Mouse (Mus musculus): Measurements from ENCODE around the gene Dlg1. TPM values are rescaled to one million over a fixed set of nuclear protein-coding genes. Genes with fewer than 3 reads are reported as not detected.

Dlg1 gene
- polyA plus RNA-seq (2012; fragmentation: generic; extraction: Trizol), result 23.2 TPM
- long read RNA-seq, experiment 1, partial matches to known transcripts, result 2 of 7 reads
- long read RNA-seq, experiment 1, other reads (novel, unspliced or antisense), result 5 of 7 reads
- long read RNA-seq, experiment 2, full-length matches to known transcripts, result 12 of 70 reads
- long read RNA-seq, experiment 2, partial matches to known transcripts, result 10 of 70 reads
- long read RNA-seq, experiment 2, other reads (novel, unspliced or antisense), result 48 of 70 reads

DNA sequence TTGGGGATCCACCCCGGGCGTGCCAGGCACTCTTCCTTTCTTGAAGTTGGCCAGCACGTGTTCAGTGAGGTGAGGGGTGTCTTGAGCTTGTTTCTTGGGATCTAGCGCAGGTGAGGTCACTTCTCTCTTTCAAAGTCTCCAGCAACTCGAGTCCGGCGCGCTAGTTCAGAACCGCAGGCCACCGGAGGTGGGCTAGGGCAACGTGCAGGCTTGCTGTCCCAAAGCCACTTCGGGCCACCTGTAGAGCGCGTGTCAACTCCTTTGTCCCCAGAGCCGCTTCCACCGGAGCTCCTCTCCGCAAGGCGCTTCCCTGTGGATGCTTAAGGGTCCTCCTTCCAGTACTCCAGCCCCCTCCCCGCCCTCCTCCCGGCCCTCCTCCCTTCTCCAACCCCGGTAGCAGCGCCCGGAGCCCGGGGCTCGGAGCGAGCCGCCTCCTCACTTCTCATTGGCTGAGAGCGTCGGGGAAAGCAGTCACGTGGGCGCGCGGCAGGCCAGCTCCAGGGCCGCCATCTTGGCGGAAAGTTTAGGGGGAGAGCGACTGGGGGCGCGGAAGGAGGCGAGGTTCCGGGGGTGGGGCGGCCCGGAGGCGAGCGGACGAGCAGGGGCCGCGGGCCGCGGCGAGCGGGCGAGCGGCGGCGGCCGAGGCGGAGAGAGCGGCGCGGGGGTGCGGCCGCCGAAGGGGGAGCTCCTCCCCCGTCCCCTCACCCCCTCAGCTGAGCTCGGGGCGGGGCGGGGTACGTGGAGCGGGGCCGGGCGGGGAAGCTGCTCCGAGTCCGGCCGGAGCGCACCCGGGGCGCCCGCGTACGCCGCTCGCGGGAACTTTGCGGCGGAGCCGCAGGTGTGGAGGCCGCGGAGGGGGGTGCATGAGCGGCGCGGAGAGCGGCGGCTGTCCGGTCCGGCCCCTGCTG is at the start of gene Dlg1:
Gene Dlg1, plus strand, starts transcription at position 65 of the 908 bp plus-strand sequence.
- H3K4me3 ChIP-seq (ENCODE audit: insufficient read depth, poor library complexity, severe bottlenecking), result peak within 1 kb of the TSS; percentile 74
- peaks cover 31% of the 10 kb centered on the region for H3K36me3 ChIP-seq (ENCODE audit: control insufficient read depth, insufficient read depth)
- H3K79me2 ChIP-seq (ENCODE audit: control insufficient read depth, insufficient read depth), result peaks cover 59% of the 10 kb centered on the region
- H3K27me3 ChIP-seq (ENCODE audit: control insufficient read depth, insufficient read depth, insufficient read length), result no peaks in the 10 kb centered on the region
- TF ChIP-seq MAX (IDR thresholded peaks at IDR 0.05) (peak; percentile 86), CEBPB (IDR thresholded peaks at IDR 0.05; ENCODE audit: low read depth) (no peak), USF1 (IDR thresholded peaks at IDR 0.05; ENCODE audit: low read depth) (peak; percentile 86)
- H3K79me3 ChIP-seq (ENCODE audit: low read depth), result peaks cover 37% of the 10 kb centered on the region
- H3ac ChIP-seq (ENCODE audit: control insufficient read depth, insufficient read length, low read depth), result peak within 1 kb of the TSS; percentile 95

DNA sequence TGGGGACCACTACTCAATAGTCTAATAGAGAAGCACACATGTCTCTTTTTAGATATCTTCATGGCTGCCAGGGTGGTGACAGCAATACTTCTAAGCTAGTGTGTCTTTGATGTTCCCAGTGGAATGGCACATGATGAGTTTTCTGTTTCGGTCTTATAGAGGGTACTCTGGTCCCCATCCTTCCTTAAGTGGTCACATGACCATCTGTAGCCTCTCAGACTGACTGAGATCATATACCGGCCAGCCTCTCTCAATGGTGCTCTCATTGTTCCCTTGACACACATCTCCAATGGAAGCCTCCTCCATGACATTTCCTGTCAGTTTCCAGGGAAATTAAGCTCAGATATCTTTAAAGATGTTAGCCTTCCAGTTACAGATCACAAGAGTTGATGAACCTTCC is 46.9 kb upstream of the Dlg1 start:
- Histone ChIP-seq H3ac (ENCODE audit: control insufficient read depth, insufficient read length, low read depth) (no peak overlapping the region), H3K36me3 (ENCODE audit: control insufficient read depth, insufficient read depth) (no peaks in the 10 kb centered on the region), H3K4me3 (ENCODE audit: insufficient read depth, poor library complexity, severe bottlenecking) (no peak overlapping the region), H3K79me3 (ENCODE audit: low read depth) (no peaks in the 10 kb centered on the region), H3K79me2 (ENCODE audit: control insufficient read depth, insufficient read depth) (no peaks in the 10 kb centered on the region), H3K27me3 (ENCODE audit: control insufficient read depth, insufficient read depth, insufficient read length) (no peaks in the 10 kb centered on the region)
- TF ChIP-seq MAX (IDR thresholded peaks at IDR 0.05) (no peak), FOSL1 (IDR thresholded peaks at IDR 0.05; ENCODE audit: insufficient read depth, low read length, poor library complexity, severe bottlenecking) (no peak), CTCF (IDR thresholded peaks at IDR 0.05; ENCODE audit: control insufficient read depth, insufficient read depth, insufficient read length) (no peak)

DNA sequence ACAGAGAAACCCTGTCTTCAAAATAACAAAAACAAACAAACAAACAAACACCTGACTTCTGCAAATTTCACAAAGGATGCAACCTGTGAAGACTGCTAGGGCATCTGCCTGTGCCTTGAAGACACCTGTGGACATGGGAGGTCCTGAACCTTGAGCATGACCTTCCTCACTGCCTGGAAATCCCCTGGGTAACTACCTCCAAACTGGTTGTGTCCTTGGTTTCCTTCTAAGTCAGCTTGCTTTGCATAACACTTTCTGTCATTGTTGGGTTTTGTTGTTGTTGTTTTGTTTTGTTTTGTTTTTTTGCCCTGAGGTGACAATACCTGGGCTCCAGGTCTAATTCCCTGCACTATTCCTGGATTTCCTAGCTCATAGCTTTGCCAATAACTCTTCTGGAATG is 46.1 kb upstream of the Dlg1 start:
- H3K36me3 ChIP-seq (ENCODE audit: control insufficient read depth, insufficient read depth), result no peaks in the 10 kb centered on the region
- H3K79me3 ChIP-seq (ENCODE audit: low read depth), result no peaks in the 10 kb centered on the region
- no peak overlapping the region for H3K4me3 ChIP-seq (ENCODE audit: insufficient read depth, poor library complexity, severe bottlenecking)
- H3K79me2 ChIP-seq (ENCODE audit: control insufficient read depth, insufficient read depth), result no peaks in the 10 kb centered on the region
- TF ChIP-seq FOSL1 (IDR thresholded peaks at IDR 0.05; ENCODE audit: insufficient read depth, low read length, poor library complexity, severe bottlenecking) (no peak), CEBPB (IDR thresholded peaks at IDR 0.05; ENCODE audit: low read depth) (no peak), MYOD1 (IDR thresholded peaks at IDR 0.05; ENCODE audit: control insufficient read depth, insufficient read length, low read depth) (no peak), CTCF (IDR thresholded peaks at IDR 0.05; ENCODE audit: control insufficient read depth, insufficient read depth, insufficient read length) (no peak), MAX (IDR thresholded peaks at IDR 0.05) (no peak), MYOG (IDR thresholded peaks at IDR 0.05; ENCODE audit: control insufficient read depth, extremely low read depth, insufficient read length) (no peak), USF1 (IDR thresholded peaks at IDR 0.05; ENCODE audit: low read depth) (no peak)
- H3ac ChIP-seq (ENCODE audit: control insufficient read depth, insufficient read length, low read depth), result no peak overlapping the region
- no peaks in the 10 kb centered on the region for H3K27me3 ChIP-seq (ENCODE audit: control insufficient read depth, insufficient read depth, insufficient read length)

DNA sequence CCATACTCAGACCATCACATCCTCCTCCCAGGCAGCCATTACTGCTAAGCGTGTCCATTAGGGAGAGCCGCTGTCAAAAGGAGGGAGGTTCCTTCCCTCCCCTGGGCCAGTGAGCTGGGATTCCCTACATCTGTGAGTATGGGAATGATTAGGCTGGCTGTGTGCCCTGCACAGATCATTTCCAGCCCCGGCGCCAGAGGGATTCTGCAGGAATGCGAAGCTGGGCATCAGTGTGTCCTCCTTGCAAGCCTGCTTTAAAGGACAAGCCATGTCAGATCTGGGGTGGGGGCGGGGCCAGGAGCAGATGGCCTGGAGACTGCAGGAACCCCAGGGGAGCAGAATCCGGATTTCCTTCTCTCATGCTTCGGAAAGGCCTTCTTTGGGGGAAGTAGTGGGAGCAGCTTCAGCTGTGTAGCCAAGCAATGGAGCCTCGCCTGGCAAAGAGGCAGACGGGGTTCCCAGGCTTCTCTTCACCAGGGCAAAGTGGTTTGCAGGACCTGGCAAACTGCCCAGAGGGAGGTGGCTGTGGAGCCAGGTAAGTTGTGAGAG is 45.3 kb upstream of the Dlg1 start:
- no peaks in the 10 kb centered on the region for H3K79me2 ChIP-seq (ENCODE audit: control insufficient read depth, insufficient read depth)
- TF ChIP-seq USF1 (IDR thresholded peaks at IDR 0.05; ENCODE audit: low read depth), result no peak
- H3K79me3 ChIP-seq (ENCODE audit: low read depth), result no peaks in the 10 kb centered on the region
- H3ac ChIP-seq (ENCODE audit: control insufficient read depth, insufficient read length, low read depth), result peak overlapping the region; percentile 18
- H3K4me3 ChIP-seq (ENCODE audit: insufficient read depth, poor library complexity, severe bottlenecking), result no peak overlapping the region
- no peaks in the 10 kb centered on the region for H3K27me3 ChIP-seq (ENCODE audit: control insufficient read depth, insufficient read depth, insufficient read length)
- H3K36me3 ChIP-seq (ENCODE audit: control insufficient read depth, insufficient read depth), result no peaks in the 10 kb centered on the region

DNA sequence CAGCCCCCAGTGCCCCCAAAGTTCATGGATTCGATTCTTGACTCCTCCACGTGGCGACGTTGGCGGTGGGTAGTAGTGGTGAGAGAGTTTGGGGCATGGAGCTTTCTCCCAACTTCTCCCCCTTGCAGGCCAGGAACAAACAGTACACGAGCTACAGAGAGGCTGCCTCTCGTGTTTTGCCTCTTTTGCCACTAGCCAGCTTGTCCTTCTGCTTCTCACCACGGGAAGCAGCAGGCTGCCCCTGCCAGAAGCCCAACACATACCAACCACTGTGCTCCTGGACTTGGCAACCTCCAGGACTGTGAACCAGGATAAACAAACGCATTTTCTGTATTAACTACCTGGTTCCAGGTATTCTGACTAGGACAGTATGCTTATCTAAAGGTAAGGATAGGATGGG is 44.6 kb upstream of the Dlg1 start:
- TF ChIP-seq MYOG (IDR thresholded peaks at IDR 0.05; ENCODE audit: control insufficient read depth, extremely low read depth, insufficient read length) (no peak), FOSL1 (IDR thresholded peaks at IDR 0.05; ENCODE audit: insufficient read depth, low read length, poor library complexity, severe bottlenecking) (no peak), USF1 (IDR thresholded peaks at IDR 0.05; ENCODE audit: low read depth) (no peak), CEBPB (IDR thresholded peaks at IDR 0.05; ENCODE audit: low read depth) (no peak), CTCF (IDR thresholded peaks at IDR 0.05; ENCODE audit: control insufficient read depth, insufficient read depth, insufficient read length) (no peak), MAX (IDR thresholded peaks at IDR 0.05) (no peak), MYOD1 (IDR thresholded peaks at IDR 0.05; ENCODE audit: control insufficient read depth, insufficient read length, low read depth) (no peak)
- no peaks in the 10 kb centered on the region for H3K36me3 ChIP-seq (ENCODE audit: control insufficient read depth, insufficient read depth)
- H3K79me2 ChIP-seq (ENCODE audit: control insufficient read depth, insufficient read depth), result no peaks in the 10 kb centered on the region
- H3ac ChIP-seq (ENCODE audit: control insufficient read depth, insufficient read length, low read depth), result no peak overlapping the region
- no peaks in the 10 kb centered on the region for H3K79me3 ChIP-seq (ENCODE audit: low read depth)
- H3K4me3 ChIP-seq (ENCODE audit: insufficient read depth, poor library complexity, severe bottlenecking), result no peak overlapping the region
- no peaks in the 10 kb centered on the region for H3K27me3 ChIP-seq (ENCODE audit: control insufficient read depth, insufficient read depth, insufficient read length)

All from C2C12 (cell line).